Mouse (Mus musculus) C2C12 (cell line): ENCODE results near the gene Fam19a1. TPM values are rescaled to one million over a fixed set of nuclear protein-coding genes. Genes with fewer than 3 reads are reported as not detected.

Experiments used
- H3K27me3 ChIP-seq: one replicate; pipeline ENCODE4 v1.6.1; 2011; ENCODE audit not compliant: control insufficient read depth, insufficient read depth, insufficient read length
- H3K36me3 ChIP-seq: one replicate; pipeline ENCODE4 v1.6.1; 2011; ENCODE audit not compliant: control insufficient read depth, insufficient read depth
- H3K4me3 ChIP-seq: one replicate; pipeline ENCODE4 v1.5.1; 2011; ENCODE audit warnings: mild to moderate bottlenecking, control low read depth; ENCODE audit not compliant: poor library complexity, insufficient read depth, severe bottlenecking
- H3K79me2 ChIP-seq: one replicate; pipeline ENCODE4 v1.6.1; 2011; ENCODE audit not compliant: control insufficient read depth, insufficient read depth
- H3K79me3 ChIP-seq: one replicate; pipeline ENCODE4 v1.6.1; 2011; ENCODE audit warnings: low read depth, control low read depth
- H3ac ChIP-seq: one replicate; pipeline ENCODE3; 2011; ENCODE audit warnings: low read depth; ENCODE audit not compliant: control insufficient read depth, insufficient read length
- CEBPB ChIP-seq: IDR thresholded peaks from one replicate; pipeline ENCODE4 v1.6.1; 2011; ENCODE audit warnings: low read depth, mild to moderate bottlenecking, control low read depth, moderate library complexity
- CTCF ChIP-seq: IDR thresholded peaks from one replicate; pipeline ENCODE4 v1.5.1; 2011; ENCODE audit not compliant: control insufficient read depth, insufficient read depth, insufficient read length
- FOSL1 ChIP-seq: IDR thresholded peaks from one replicate; pipeline ENCODE4 v1.8.0; 2011; ENCODE audit warnings: mild to moderate bottlenecking, low read length; ENCODE audit not compliant: poor library complexity, insufficient read depth, severe bottlenecking
- MAX ChIP-seq: IDR thresholded peaks from one replicate; pipeline ENCODE4 v1.6.1; 2011; ENCODE audit warnings: mild to moderate bottlenecking, control low read depth
- MYOD1 ChIP-seq: IDR thresholded peaks from one replicate; pipeline ENCODE4 v1.6.1; 2011; ENCODE audit warnings: low read depth; ENCODE audit not compliant: control insufficient read depth, insufficient read length
- MYOG ChIP-seq: IDR thresholded peaks from one replicate; pipeline ENCODE4 v1.6.1; 2011; ENCODE audit not compliant: control insufficient read depth, insufficient read length; ENCODE audit errors: extremely low read depth
- USF1 ChIP-seq: IDR thresholded peaks from one replicate; pipeline ENCODE4 v1.6.1; 2011; ENCODE audit warnings: low read depth, mild to moderate bottlenecking, control low read depth, moderate library complexity
- polyA plus RNA-seq: library from polyadenylated mRNA; unstranded; fragments of >200 nt; fragmentation: generic; extraction: Trizol; gene quantifications from one replicate; pipeline ENCODE4 v1.2.1, GENCODE M21; 2012; ENCODE audit warnings: missing spikeins

Fam19a1 gene
- polyA plus RNA-seq, 1 experiment = 0.05 TPM

- Histone ChIP-seq H3K79me2 (no peaks in the 10 kb centered on the region), H3K4me3 (no peak overlapping the region), H3K36me3 (no peaks in the 10 kb centered on the region), H3K79me3 (no peaks in the 10 kb centered on the region), H3K27me3 (no peaks in the 10 kb centered on the region), H3ac (no peak overlapping the region)
- TF ChIP-seq CTCF (no peak), FOSL1 (no peak), USF1 (no peak), MYOD1 (no peak), MYOG (no peak), CEBPB (no peak), MAX (no peak)
These were observed 260.3 kb downstream of the Fam19a1 start for GRCm38 (mm10) chr6:96373274-96373673.

- H3ac ChIP-seq = no peak overlapping the region
- H3K36me3 ChIP-seq = no peaks in the 10 kb centered on the region
- H3K27me3 ChIP-seq = no peaks in the 10 kb centered on the region
- H3K79me3 ChIP-seq = no peaks in the 10 kb centered on the region
- no peaks in the 10 kb centered on the region for H3K79me2 ChIP-seq
- H3K4me3 ChIP-seq = no peak overlapping the region
- TF ChIP-seq MYOD1 (no peak), CTCF (no peak), MAX (no peak), MYOG (no peak), USF1 (no peak), FOSL1 (no peak), CEBPB (no peak)
These were observed 263.8 kb downstream of the Fam19a1 start for GRCm38 (mm10) chr6:96376773-96377172.

DNA sequence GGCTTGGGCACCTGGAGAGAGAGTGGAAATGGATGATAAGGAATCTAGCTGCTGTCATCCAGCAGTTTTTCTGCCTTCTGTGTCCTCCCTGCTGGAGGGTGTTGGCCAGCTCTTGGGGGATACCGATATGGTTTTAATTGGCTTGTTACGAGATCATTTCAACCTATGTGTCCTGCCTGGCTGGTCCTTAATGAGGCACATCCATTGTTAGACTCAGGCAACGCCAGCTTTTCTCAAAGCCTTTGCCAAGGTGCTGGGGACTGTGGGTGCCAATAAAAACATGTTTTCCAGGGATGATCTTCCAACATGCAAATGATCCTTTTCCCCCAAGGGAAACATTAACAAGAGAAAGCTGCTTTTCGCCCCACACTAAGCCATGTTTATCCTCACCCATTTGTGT is 266.3 kb downstream of the Fam19a1 start:
- TF ChIP-seq CEBPB (no peak), MYOD1 (no peak), CTCF (no peak), FOSL1 (no peak), USF1 (no peak), MYOG (no peak), MAX (no peak)
- H3K27me3 ChIP-seq = no peaks in the 10 kb centered on the region
- no peaks in the 10 kb centered on the region for H3K79me2 ChIP-seq
- H3K79me3 ChIP-seq = no peaks in the 10 kb centered on the region
- H3K36me3 ChIP-seq = no peaks in the 10 kb centered on the region
- no peak overlapping the region for H3K4me3 ChIP-seq
- H3ac ChIP-seq = no peak overlapping the region

- no peak overlapping the region for H3ac ChIP-seq
- no peaks in the 10 kb centered on the region for H3K36me3 ChIP-seq
- no peaks in the 10 kb centered on the region for H3K27me3 ChIP-seq
- TF ChIP-seq MAX (no peak), MYOG (no peak), MYOD1 (no peak), USF1 (no peak), CTCF (no peak), FOSL1 (no peak), CEBPB (no peak)
- H3K79me2 ChIP-seq = no peaks in the 10 kb centered on the region
- H3K4me3 ChIP-seq = no peak overlapping the region
- no peaks in the 10 kb centered on the region for H3K79me3 ChIP-seq
These were observed 271.5 kb downstream of the Fam19a1 start for GRCm38 (mm10) chr6:96384441-96384840.

GRCm38 (mm10) chr6:96418866-96419265 is 305.9 kb downstream of the Fam19a1 start:
- H3K79me3 ChIP-seq = no peaks in the 10 kb centered on the region
- no peaks in the 10 kb centered on the region for H3K79me2 ChIP-seq
- no peak overlapping the region for H3K4me3 ChIP-seq
- no peaks in the 10 kb centered on the region for H3K36me3 ChIP-seq
- no peak for TF ChIP-seq USF1
- TF ChIP-seq MAX = no peak
- no peak for TF ChIP-seq MYOD1
- TF ChIP-seq FOSL1 = no peak
- no peak for TF ChIP-seq CTCF
- no peak for TF ChIP-seq MYOG
- no peak for TF ChIP-seq CEBPB
- no peak overlapping the region for H3ac ChIP-seq
- H3K27me3 ChIP-seq = no peaks in the 10 kb centered on the region

DNA sequence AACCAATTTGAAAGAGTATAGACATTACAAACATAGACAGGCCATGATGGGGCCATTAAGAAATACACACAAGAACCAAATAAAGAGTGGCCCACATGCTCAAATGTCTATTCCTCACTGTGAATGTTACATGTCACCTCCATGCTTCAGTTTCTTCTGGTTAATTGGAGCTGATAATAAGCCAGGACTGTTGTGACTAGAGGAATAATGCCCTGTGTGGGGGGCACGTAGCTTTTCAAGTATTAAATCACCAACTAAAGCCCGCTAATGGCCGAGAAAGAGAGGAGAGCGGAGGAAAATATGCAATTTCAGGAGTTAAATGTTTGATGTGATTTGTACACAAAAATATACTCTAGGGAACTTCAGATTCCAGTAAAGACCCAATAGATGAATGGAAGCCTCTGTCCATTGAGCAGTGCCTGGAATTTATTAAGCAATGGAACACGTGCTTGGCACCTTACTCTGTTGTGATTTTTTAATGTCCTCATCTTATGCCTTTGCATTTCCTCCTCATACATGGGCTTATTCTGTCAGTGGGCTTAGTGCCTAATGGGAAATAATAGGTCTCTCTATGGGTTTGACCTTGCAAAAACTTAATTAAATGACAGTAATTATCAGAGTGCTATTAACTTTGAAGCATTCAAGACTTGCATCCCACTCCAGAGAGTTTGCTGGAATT is 306.9 kb downstream of the Fam19a1 start:
- Histone ChIP-seq H3K79me3 (no peaks in the 10 kb centered on the region), H3K27me3 (no peaks in the 10 kb centered on the region), H3K36me3 (no peaks in the 10 kb centered on the region), H3ac (no peak overlapping the region), H3K4me3 (no peak overlapping the region), H3K79me2 (no peaks in the 10 kb centered on the region)
- TF ChIP-seq FOSL1 (no peak), CTCF (no peak), CEBPB (no peak), MYOG (no peak), MYOD1 (no peak), MAX (no peak), USF1 (no peak)
